Mouse (Mus musculus) lung, postnatal 14 days (tissue): ENCODE results near the gene Zmym4.
"Not testable (repeated sequence)": the region's sequence is repeated elsewhere in the genome, so short reads cannot be mapped to it uniquely, and the experiment has no call there.

Source experiments
- DNase-seq: peaks from one replicate; pipeline ENCODE4 v3.0.0; 2021

Zmym4 gene

DNA sequence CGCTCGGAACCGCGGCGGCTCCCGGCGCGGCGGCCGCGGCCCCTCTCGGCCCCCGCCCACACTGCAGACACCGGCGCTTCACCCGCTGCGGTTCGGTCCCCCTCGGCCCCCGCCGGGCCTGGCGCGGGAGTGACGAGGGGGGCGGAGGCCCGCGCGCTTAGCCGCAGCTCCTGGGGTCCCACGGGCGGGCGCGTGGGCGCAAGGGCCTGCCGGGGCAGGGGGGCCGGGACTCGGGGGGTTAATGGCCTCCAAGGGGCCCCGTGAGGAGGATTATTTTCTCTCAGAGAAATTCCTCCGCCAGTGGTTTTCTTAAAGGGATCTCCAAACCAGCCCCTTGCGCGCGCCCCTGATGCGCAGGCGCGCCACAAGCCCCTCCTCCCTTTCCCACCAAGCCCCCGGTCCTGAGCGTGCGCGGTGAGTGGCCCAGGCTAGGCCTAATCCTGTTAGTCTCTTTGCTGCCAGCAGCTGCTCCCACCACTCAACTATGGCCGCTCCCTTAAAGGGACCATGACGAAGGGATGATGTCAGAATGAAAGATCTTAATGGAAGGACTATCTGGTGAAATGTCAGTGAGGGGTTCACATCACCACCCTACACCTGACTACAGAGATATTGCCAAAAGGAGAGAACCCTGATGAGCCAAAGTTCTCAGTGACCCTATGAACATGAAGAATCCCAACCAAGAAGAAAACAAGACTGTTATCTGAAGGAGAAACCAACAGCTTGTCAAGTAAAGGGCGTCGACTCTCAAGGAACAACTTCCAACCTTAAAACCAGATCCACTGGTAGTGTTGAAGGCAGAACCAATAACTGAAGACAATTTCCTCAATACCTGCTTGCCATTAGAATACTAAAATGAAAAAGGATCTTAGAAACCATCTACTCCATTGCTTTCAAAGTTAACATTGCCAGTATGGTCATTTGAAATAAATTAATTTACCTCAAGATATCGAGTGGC is at the start of gene Zmym4:
TSS of gene Zmym4 (minus strand) at position 272 of the 958 bp plus-strand sequence.
- DNase-seq = peak; percentile 94

DNA sequence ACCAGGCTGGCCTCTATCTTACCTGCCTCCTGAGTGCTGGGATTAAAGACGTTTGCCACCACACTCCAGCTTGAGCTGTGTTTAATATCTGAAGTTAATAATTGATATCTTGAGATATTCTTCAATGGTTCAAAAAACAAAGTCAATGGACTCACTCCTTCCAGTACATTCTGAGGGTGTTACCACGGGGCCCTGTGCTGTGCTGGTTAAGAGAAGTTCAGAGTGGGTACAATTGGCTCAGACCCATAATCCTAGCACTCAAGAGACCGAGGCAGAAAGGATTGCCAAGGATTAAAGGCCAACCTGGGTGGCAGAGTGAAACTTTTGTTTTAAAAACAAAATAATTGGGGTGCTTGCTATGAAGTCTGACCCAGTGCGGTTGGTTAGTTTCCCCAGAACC is 48.4 kb upstream of the Zmym4 start:
- no peak for DNase-seq

DNA sequence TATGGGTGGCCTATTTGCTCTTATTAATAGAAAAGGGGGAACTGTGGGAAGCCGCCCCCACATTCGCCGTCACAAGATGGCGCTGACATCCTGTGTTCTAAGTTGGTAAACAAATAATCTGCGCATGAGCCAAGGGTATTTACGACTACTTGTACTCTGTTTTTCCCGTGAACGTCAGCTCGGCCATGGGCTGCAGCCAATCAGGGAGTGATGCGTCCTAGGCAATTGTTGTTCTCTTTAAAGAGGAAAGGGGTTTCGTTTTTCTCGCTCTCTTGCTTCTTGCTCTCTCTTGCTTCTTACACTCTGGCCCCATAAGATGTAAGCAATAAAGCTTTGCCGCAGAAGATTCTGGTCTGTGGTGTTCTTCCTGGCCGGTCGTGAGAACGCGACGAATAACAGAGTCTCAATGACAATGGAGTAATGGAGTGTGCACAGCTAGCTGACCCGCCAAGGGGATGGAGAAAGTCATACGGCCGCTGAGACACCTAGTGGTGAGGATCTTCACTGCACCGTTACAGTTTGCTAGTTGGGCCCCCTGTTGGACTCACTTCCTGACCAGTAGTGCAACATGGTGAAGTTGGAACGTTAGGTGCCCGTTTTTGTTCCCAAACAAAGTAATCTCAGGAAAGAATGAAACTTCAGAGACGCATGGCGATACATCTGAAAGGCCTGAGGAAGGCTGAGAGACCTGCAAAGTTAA is 47.5 kb upstream of the Zmym4 start:
- DNase-seq = peak; percentile 90

- DNase-seq = peak; percentile 26
These were observed 37.4 kb upstream of the Zmym4 start for GRCm38 (mm10) chr4:127005113-127005936.

GRCm38 (mm10) chr4:127004384-127004783 is 36.4 kb upstream of the Zmym4 start:
- no peak for DNase-seq

DNA sequence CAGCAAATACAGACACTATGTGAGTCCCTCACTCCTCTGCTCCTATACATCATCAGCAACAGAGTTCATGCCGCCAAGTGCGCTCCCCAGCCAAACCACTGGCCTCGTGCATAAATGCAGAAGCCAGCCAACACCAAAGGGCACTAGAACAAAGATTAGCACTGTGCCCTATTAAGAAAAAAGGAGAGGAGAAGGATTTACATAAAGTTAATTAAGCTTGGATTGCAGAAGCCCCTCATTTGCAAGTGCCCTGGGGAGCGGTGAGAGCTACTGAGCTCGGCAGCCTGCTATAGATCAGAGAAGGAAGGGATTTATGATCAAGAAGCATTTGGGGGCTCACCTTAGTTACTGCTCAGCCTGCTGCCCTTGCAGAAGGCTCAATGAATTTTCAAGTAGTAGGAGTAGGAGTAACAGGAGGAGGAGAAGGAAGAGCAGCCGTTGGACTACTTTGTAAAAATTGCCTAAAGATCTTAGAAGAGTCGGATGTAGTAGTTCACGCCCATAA is 32.7 kb upstream of the Zmym4 start:
- DNase-seq = no peak

- not testable (repeated sequence) for DNase-seq
These were observed 31.4 kb upstream of the Zmym4 start for GRCm38 (mm10) chr4:126999372-126999771.

GRCm38 (mm10) chr4:126992356-126992755 is 24.4 kb upstream of the Zmym4 start:
- DNase-seq = peak; percentile 12

DNA sequence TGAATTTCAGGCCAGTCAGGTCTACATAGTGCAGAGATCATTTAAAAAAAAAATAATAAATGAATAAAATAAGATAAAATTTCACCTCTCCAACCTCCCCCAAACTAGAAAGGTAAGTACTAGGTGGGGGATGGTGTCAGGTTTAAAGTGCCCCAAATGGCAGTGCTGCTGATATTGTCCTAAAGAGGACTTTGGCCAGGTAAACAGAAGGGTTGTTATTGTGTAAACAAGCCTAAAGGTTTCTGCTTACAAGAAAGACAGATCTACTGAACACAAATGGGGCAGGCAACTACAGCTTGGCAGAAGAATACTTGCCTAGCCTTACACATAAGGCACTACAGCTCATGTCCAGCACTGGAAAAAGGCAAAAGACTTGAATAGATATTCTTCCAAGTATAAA is 22.6 kb upstream of the Zmym4 start:
- no peak for DNase-seq

GRCm38 (mm10) chr4:126988503-126988902 is 20.6 kb upstream of the Zmym4 start:
- DNase-seq = no peak

GRCm38 (mm10) chr4:126986768-126987167 is 18.8 kb upstream of the Zmym4 start:
- no peak for DNase-seq

- not testable (repeated sequence) for DNase-seq
These were observed 16.0 kb upstream of the Zmym4 start for GRCm38 (mm10) chr4:126983736-126984525.

DNA sequence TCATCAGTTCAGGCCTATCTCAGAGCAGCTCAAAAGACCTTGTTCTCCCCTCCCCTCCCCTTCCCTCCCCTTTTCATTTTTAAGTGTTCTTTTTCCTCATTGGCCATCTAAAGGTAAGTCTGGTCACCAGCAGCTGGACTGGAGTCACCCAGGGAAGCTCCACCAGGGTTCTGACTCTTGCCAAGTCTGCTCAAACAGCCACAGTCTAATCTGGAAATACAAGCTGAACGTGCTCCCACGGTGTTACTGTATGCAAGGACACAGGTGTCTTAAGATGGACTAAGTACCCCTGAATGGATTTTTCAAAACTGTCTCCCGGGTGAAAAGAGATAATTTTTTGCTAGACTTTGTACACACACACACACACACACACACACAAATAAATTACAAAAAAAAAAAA is 15.4 kb upstream of the Zmym4 start:
- no peak for DNase-seq

DNA sequence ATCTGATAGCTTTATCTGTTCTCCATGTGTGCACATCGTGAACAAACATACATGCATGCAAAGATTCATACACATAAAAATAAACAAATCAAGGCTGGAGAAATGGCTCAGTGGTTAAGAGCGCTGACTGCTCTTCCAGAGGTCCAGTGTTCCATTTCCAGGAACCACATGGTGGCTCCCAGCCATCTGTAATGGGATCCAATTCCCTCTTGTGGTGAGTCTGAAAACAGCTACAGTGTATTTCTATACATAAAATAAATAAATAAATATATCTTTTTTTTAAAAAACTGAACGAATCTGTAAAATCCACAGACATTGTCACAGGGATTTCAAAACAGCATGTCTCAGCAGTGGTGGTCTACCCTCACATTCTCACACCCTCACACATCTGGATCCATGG is 10.8 kb upstream of the Zmym4 start:
- DNase-seq = no peak

- peak; percentile 59 for DNase-seq
These were observed 9.5 kb upstream of the Zmym4 start for GRCm38 (mm10) chr4:126977467-126977866.

- DNase-seq = peak; percentile 22
These were observed 583 bp downstream of the Zmym4 start for GRCm38 (mm10) chr4:126967241-126967863.

GRCm38 (mm10) chr4:126958682-126959081 is 9.3 kb downstream of the Zmym4 start:
- no peak for DNase-seq

GRCm38 (mm10) chr4:126958261-126958660 is 9.7 kb downstream of the Zmym4 start:
- no peak for DNase-seq

GRCm38 (mm10) chr4:126957434-126957833 is 10.5 kb downstream of the Zmym4 start:
- no peak for DNase-seq

- DNase-seq = not testable (repeated sequence)
These were observed 17.1 kb downstream of the Zmym4 start for GRCm38 (mm10) chr4:126950801-126951200.

GRCm38 (mm10) chr4:126943421-126943820 is 24.5 kb downstream of the Zmym4 start:
- DNase-seq = no peak
